Mouse (Mus musculus): ENCODE results near the gene Ints7.

- TF ChIP-seq MAX (IDR thresholded peaks at IDR 0.05; ENCODE audit: low read depth) (no peak), SRF (IDR thresholded peaks at IDR 0.05; ENCODE audit: control insufficient read depth, insufficient read length, low read depth) (no peak), POLR2A (IDR thresholded peaks at IDR 0.05; ENCODE audit: insufficient read length, low read depth) (no peak), TCF12 (IDR thresholded peaks at IDR 0.05; ENCODE audit: insufficient read depth, poor library complexity, severe bottlenecking) (no peak), TCF3 (IDR thresholded peaks at IDR 0.05; ENCODE audit: insufficient read length, low read depth) (no peak), CEBPB (IDR thresholded peaks at IDR 0.05; ENCODE audit: insufficient read depth, poor library complexity, severe bottlenecking) (no peak), MYOG (IDR thresholded peaks at IDR 0.05; ENCODE audit: control insufficient read depth in 1 of 3, insufficient read depth in 1 of 3, insufficient read length in 2 of 3, low read depth in 2 of 3) (no peak), E2F4 (IDR thresholded peaks at IDR 0.05; ENCODE audit: insufficient read depth) (no peak), POLR2AphosphoS2 (IDR thresholded peaks at IDR 0.05; ENCODE audit: insufficient read length, low read depth) (no peak)
These were observed 84.0 kb downstream of the Ints7 start for GRCm38 (mm10) chr1:191659441-191659840.

Data from myocyte (in vitro differentiated cells).